Mouse (Mus musculus) spleen, adult 18-20 months (tissue): ENCODE results near the gene Ank2.

Experiments used
- DNase-seq, 2 experiments: peaks; one replicate each; pipeline ENCODE4 v3.0.0; 2022; ENCODE audit warnings: mixed read lengths in 2 of 2

Gene Ank2

GRCm38 (mm10) chr3:127281390-127281789 lies 217.8 kb downstream of the Ank2 start:
- DNase-seq, result no peak

- no peak for DNase-seq
Measured at GRCm38 (mm10) chr3:127280376-127280775, 218.8 kb downstream of the Ank2 start.

- DNase-seq, result no peak
Measured at GRCm38 (mm10) chr3:127275953-127276352, 223.2 kb downstream of the Ank2 start.

- DNase-seq, result no peak
Measured at GRCm38 (mm10) chr3:127272801-127273200, 226.3 kb downstream of the Ank2 start.

GRCm38 (mm10) chr3:127269616-127270015 lies 229.5 kb downstream of the Ank2 start:
- DNase-seq, result no peak

- DNase-seq, result no peak
Measured at GRCm38 (mm10) chr3:127267846-127268245, 231.3 kb downstream of the Ank2 start.

- DNase-seq, result no peak
Measured at GRCm38 (mm10) chr3:127265732-127266131, 233.4 kb downstream of the Ank2 start.

- DNase-seq, result no peak
Measured at GRCm38 (mm10) chr3:127265182-127265581, 234.0 kb downstream of the Ank2 start.

- no peak for DNase-seq
Measured at GRCm38 (mm10) chr3:127260786-127261166, 238.4 kb downstream of the Ank2 start.

GRCm38 (mm10) chr3:127260007-127260785 lies 239.0 kb downstream of the Ank2 start:
- DNase-seq, result no peak

GRCm38 (mm10) chr3:127258466-127259075 lies 240.6 kb downstream of the Ank2 start:
- no peak for DNase-seq

GRCm38 (mm10) chr3:127257969-127258368 lies 241.2 kb downstream of the Ank2 start:
- no peak for DNase-seq

GRCm38 (mm10) chr3:127257279-127257925 lies 241.7 kb downstream of the Ank2 start:
- no peak for DNase-seq

GRCm38 (mm10) chr3:127256681-127257080 lies 242.5 kb downstream of the Ank2 start:
- DNase-seq, result no peak

- no peak for DNase-seq
Measured at GRCm38 (mm10) chr3:127250930-127251329, 248.2 kb downstream of the Ank2 start.

GRCm38 (mm10) chr3:127248611-127249010 lies 250.5 kb downstream of the Ank2 start:
- no peak for DNase-seq

- no peak for DNase-seq
Measured at GRCm38 (mm10) chr3:127246989-127247708, 252.0 kb downstream of the Ank2 start.

GRCm38 (mm10) chr3:127243928-127244642 lies 255.1 kb downstream of the Ank2 start:
- no peak for DNase-seq

GRCm38 (mm10) chr3:127242234-127242810 lies 256.8 kb downstream of the Ank2 start:
- no peak for DNase-seq

GRCm38 (mm10) chr3:127235271-127235670 lies 263.9 kb downstream of the Ank2 start:
- DNase-seq, result no peak

- DNase-seq, result no peak
Measured at GRCm38 (mm10) chr3:127225799-127226730, 273.1 kb downstream of the Ank2 start.
